Mouse (Mus musculus) intestine, embryonic 14.5 days (tissue): ENCODE results near the gene Hoxd3. TPM values are rescaled to one million over a fixed set of nuclear protein-coding genes. Genes with fewer than 3 reads are reported as not detected.
A peak's percentile ranks its signal among the peaks of the same experiment; 100 is the strongest.

ENCODE experiments used
- ATAC-seq: fragments of 200-750 bp; cut with Nextera tagmentation; replicated peaks from 2 replicates; pipeline ENCODE4 v1.8.0; 2017; ENCODE audit warnings: low read depth, moderate number of reproducible peaks, moderate TSS enrichment, moderate library complexity; ENCODE audit not compliant: low FRiP score, low TSS enrichment
- DNase-seq: peaks from one replicate; pipeline ENCODE4 v3.0.0-alpha.2; 2018; ENCODE audit warnings: low spot score
- H3K27ac ChIP-seq: fragments of 300-500 bp; sonication (generic); 2 replicates; pipeline ENCODE4 v1.5.1; 2014; ENCODE audit warnings: low read depth, mild to moderate bottlenecking, control low read depth
- H3K27me3 ChIP-seq: fragments of 300-500 bp; sonication (generic); replicated peaks from 2 replicates; pipeline ENCODE4 v1.6.1; 2014; ENCODE audit warnings: low read length, control low read depth; ENCODE audit not compliant: control insufficient read depth, insufficient read depth
- H3K36me3 ChIP-seq: fragments of 300-500 bp; sonication (generic); 2 replicates; pipeline ENCODE4 v1.6.1; 2014; ENCODE audit warnings: low read length, control low read depth; ENCODE audit not compliant: control insufficient read depth, insufficient read depth
- H3K4me1 ChIP-seq: fragments of 300-500 bp; sonication (generic); replicated peaks from 2 replicates; pipeline ENCODE4 v1.6.1; 2014; ENCODE audit warnings: low read length, control low read depth, mixed read lengths; ENCODE audit not compliant: control insufficient read depth, insufficient read depth
- H3K4me2 ChIP-seq: fragments of 300-500 bp; sonication (generic); 2 replicates; pipeline ENCODE4 v1.6.1; 2014; ENCODE audit warnings: low read length
- H3K4me3 ChIP-seq: fragments of 300-500 bp; sonication (generic); 2 replicates; pipeline ENCODE4 v1.5.1; 2014; ENCODE audit warnings: low read depth, low read length, control low read depth, mixed read lengths
- H3K9ac ChIP-seq: fragments of 300-500 bp; sonication (generic); 2 replicates; pipeline ENCODE4 v1.6.1; 2014; ENCODE audit warnings: mild to moderate bottlenecking, low read length
- H3K9me3 ChIP-seq: fragments of 300-500 bp; sonication (generic); 2 replicates; pipeline ENCODE4 v1.6.1; 2016; ENCODE audit warnings: low read length, control low read depth; ENCODE audit not compliant: control insufficient read depth
- WGBS: fragments of 180-500 bp; shearing (Covaris S2); extraction: QIAGEN DNeasy Blood & Tissue Kit; methylation state at CpG from one replicate; pipeline ENCODE4 v1.1.7; 2014; 5-methylcytosine and 5-hydroxymethylcytosine counted together
- polyA plus RNA-seq: library from polyadenylated mRNA; unstranded; fragments of >200 nt; fragmentation: Nextera tagmentation; extraction: Ambion mirVana; gene quantifications from 2 replicates; pipeline ENCODE4 v1.2.1, GENCODE M21; 2014

Gene Hoxd3
- polyA plus RNA-seq, 1 experiment from 2014 or later = 27.6 TPM

DNA sequence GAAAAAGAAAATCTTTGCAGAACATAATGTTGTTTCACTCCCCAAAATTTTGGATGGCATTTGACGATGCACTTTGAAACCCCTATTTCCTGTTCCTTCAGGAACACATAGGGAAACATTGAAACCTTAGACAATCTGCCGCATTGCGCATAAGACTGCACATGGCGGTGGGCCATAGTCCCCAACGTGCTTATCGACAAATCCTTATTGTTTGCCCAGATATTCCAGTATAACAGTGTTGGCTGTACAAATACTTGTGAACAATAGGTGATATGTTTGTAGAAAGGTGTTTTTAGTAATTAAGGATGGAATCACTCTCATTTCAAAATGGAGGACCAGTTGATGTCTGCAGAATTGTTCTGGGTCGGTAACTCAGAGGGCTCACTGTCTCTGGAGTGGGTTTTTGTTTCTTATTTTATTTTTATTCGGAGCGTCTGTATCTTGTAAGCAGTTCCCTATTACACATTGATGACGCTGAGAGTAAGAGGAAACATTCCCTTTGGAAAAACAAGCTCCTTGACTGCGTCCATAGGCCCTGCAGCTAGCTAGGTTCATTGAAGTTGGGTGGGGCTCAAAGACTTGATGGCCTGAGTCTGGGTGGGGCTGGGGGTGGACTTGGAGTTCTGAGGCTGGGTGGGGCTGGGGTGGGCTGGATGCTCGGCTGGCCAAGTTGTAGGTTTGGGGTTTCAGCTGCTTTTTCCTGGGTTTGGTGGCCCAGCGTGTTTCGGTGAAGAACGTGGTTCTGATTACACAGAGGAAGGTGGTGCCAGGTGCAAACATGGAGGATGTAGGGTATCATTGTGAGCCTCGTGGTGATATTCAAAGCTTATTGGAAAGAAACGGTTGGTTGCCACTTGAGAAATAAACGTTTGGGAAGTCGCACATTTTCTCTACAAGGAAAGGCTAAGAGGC lies 1.8 kb downstream of the Hoxd3 start:
- 18% methylated on average over 19 of the region's 19 CpGs for WGBS
- no peak for DNase-seq

DNA sequence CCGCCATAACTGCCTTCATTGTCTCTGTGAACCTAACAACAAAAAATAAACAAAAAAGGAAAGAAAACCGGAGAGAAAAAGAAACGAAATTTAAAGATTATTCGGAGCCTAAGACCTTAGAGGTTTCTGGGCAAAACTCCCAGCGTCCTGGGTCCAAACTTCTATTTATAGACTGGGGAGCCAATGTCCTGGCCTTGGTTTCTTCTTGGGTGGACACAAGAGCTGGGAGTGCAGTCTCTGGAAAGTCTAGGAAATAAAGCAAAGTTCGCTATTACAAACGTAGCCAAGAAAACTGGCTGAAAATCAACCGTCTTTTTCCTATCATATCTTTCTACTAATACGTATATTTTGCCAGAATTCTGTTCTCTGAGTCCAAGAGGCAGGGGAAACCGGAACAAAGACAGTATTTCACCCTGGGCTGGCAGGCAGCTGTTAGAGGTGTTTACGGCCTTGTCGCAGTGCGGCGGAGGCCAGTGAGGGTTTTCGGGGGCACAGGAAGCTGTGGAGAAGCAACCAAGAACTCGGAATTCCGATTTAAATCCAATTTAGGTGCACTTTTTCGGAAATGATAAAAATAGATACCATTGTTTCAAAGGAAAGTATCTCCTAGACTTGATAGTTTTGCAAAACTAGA lies 2.5 kb downstream of the Hoxd3 start:
- DNase-seq = no peak
- Histone ChIP-seq H3K9me3 (no peaks in the 10 kb centered on the region), H3K9ac (peak overlapping the region; percentile 23; the same call in 1 of the 2 replicates), H3K4me2 (peak overlapping the region; percentile 62), H3K4me1 (0 out of 2 replicates have a peak, but pooled peaks cover 3% of the 10 kb centered on the region), H3K27me3 (peaks cover 61% of the 10 kb centered on the region), H3K4me3 (peak overlapping the region; percentile 59), H3K36me3 (no peaks in the 10 kb centered on the region), H3K27ac (peak overlapping the region; percentile 1; the same call in 1 of the 2 replicates)
- no peak for ATAC-seq
- WGBS = 13% methylated on average over 18 of the region's 18 CpGs

More for the DNA sequence above, 1.8 kb downstream of the Hoxd3 start:
- H3K4me2 ChIP-seq = peak overlapping the region; percentile 62
- 0 out of 2 replicates have a peak, but pooled peaks cover 3% of the 10 kb centered on the region for H3K4me1 ChIP-seq
- peak overlapping the region; percentile 59 for H3K4me3 ChIP-seq
- H3K9me3 ChIP-seq = no peaks in the 10 kb centered on the region
- H3K36me3 ChIP-seq = no peaks in the 10 kb centered on the region
- ATAC-seq = no peak
- peaks cover 65% of the 10 kb centered on the region for H3K27me3 ChIP-seq
- H3K27ac ChIP-seq = peak overlapping the region; percentile 1; the same call in 1 of the 2 replicates
- peak overlapping the region; percentile 51; the same call in 1 of the 2 replicates for H3K9ac ChIP-seq

DNA sequence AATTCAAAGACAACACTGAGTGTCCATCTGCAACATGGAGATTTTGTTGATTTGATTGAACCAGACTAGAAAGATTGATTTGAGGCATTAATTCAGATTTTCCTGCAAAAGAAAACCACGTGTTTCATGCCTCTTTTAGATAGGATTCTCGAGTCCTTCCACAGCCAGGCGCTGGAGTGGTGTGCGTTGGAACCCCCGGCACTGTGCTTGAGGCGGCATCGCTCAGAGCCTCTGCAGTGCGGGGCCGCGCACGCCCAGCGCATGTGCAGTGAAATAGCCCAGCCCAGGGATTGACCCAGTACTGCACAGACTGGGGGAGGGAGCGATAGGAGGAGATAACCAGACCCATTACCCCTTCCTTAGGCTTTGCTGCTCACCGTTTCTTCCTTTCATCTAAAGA lies 3.2 kb downstream of the Hoxd3 start:
- Histone ChIP-seq H3K4me3 (peak overlapping the region; percentile 14; the same call in 1 of the 2 replicates), H3K4me2 (peak overlapping the region; percentile 62), H3K36me3 (no peaks in the 10 kb centered on the region), H3K27me3 (peaks cover 61% of the 10 kb centered on the region), H3K27ac (peak overlapping the region; percentile 1; the same call in 1 of the 2 replicates), H3K9ac (peak overlapping the region; percentile 14; the same call in 1 of the 2 replicates), H3K4me1 (0 out of 2 replicates have a peak, but pooled peaks cover 3% of the 10 kb centered on the region), H3K9me3 (no peaks in the 10 kb centered on the region)
- DNase-seq (no peak), ATAC-seq (peak; percentile 58; the same call in 1 of the 2 replicates)
- 3% methylated on average over 14 of the region's 14 CpGs for WGBS

DNA sequence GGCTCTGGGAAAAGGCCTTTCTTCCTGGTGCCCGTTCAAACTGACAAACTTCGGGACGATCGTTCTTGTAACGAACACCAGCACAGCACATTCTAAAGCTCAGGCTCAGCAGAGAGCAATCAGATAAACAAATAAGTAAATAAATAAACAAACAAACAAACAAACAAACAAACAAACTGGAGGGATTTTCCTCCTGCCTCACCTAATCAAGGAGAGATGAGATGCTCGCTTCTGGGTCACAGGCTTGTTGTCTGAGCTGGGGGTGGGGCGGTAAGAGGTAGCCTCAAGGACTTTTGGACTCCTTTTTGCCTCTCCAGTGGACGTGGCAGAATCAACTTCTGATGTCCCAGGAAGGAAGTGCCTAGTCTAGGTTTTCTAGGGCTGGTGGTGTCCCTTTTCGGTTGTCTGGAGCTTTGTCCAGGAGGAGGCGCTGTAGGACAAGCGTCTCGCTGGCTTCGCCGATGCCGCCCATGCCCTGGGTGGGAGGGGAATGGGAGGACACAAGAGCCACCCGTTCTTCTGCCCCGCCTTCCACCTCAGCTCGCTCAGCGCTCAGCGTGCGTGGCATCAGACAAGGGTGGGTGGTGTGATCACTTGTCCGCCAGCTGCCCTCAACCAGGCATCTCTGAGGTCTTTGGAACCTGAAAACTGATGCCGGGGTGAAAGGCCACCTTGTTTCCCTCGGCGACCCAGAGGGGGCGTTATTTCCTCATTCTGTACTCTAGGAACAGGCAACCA lies 3.9 kb downstream of the Hoxd3 start:
- Histone ChIP-seq H3K27me3 (peaks cover 60% of the 10 kb centered on the region), H3K27ac (no peak overlapping the region), H3K4me2 (peak overlapping the region; percentile 62), H3K9ac (no peak overlapping the region), H3K9me3 (no peaks in the 10 kb centered on the region), H3K4me3 (peak overlapping the region; percentile 25), H3K4me1 (0 out of 2 replicates have a peak, but pooled peaks cover 3% of the 10 kb centered on the region), H3K36me3 (no peaks in the 10 kb centered on the region)
- WGBS = 3% methylated on average over 26 of the region's 26 CpGs
- ATAC-seq (peak; percentile 72), DNase-seq (peak; percentile 99)

DNA sequence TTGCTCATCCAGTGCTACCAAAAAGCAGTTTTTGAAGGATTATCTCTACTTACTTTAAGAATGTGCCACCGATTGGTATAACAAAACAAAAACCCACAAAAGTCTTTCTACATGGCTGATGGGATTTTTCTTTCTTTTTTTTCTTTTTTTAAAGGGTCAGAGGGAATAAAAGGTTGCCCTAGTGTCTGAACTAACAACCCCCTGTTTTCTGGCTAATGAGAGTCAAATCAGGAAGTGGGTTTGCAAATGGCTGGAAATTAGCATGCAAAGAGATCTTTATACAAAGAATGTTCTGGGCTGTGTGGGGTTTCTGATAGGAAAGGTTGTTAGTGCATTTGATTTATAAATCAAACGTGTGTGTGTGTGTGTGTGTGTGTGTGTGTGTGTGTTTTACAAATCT lies 8.7 kb downstream of the Hoxd3 start:
- H3K9me3 ChIP-seq = no peaks in the 10 kb centered on the region
- H3K27ac ChIP-seq = no peak overlapping the region
- ATAC-seq (no peak), DNase-seq (no peak)
- H3K4me2 ChIP-seq = no peak overlapping the region
- no peaks in the 10 kb centered on the region for H3K36me3 ChIP-seq
- H3K4me3 ChIP-seq = no peak overlapping the region
- H3K27me3 ChIP-seq = peaks cover 74% of the 10 kb centered on the region
- WGBS = 36% methylated on average over 2 of the region's 2 CpGs
- H3K9ac ChIP-seq = no peak overlapping the region
- H3K4me1 ChIP-seq = peaks cover 22% of the 10 kb centered on the region

DNA sequence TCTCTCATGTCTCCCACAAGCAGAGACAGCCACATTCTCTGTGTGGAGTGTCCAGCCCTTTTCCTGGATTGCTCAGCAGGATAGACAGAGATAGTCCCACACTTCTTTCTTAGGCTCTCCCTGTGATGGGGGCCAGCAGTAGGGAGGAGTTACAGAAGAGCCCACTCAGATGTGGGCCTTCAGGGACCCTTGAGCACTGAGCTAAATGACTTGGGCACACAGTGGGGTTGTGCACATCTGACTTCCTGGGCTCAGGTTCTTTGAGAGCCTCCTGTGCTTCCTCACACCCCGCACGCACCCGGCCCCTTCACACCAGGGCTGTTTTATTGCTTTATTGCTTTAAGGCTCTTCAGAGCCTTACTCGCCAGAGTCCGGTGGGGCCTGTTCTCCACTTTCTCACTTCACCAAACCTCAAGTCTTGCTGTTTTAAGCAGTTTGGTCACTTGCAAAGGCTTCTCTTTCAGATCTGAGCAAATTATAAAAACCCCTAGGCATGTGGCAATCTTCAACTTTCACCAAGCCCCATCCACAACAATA lies 9.3 kb downstream of the Hoxd3 start:
- no peaks in the 10 kb centered on the region for H3K36me3 ChIP-seq
- no peak overlapping the region for H3K27ac ChIP-seq
- no peak overlapping the region for H3K9ac ChIP-seq
- no peak overlapping the region for H3K4me3 ChIP-seq
- DNase-seq = peak; percentile 68
- H3K27me3 ChIP-seq = peaks cover 80% of the 10 kb centered on the region
- 0 out of 2 replicates have a peak, but pooled peaks have one; percentile 51 for ATAC-seq
- H3K4me1 ChIP-seq = peaks cover 19% of the 10 kb centered on the region
- no peaks in the 10 kb centered on the region for H3K9me3 ChIP-seq
- WGBS = 27% methylated on average over 5 of the region's 5 CpGs
- H3K4me2 ChIP-seq = no peak overlapping the region

DNA sequence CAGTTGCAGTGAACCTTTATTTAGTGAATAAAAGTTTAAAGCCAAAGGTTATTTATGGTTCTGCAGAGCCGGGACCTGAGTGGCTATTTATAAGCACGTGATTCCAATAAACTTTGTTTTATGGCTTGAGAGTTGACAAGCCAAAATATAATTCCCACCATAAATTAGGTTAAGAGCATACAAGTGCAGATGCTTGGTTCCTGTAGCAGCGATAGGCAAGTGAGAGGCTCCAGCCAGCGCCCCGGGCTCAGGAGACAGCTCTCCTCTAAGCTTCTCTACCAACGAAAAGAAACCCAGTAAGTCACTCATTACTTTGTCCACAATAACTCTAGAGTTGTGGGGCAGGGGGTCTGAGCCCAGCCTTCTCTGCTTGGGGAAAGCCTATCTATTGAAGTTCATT lies 10.2 kb downstream of the Hoxd3 start:
- H3K4me2 ChIP-seq = peak overlapping the region; percentile 26
- no peak for ATAC-seq
- H3K9me3 ChIP-seq = no peaks in the 10 kb centered on the region
- no peaks in the 10 kb centered on the region for H3K36me3 ChIP-seq
- peaks cover 83% of the 10 kb centered on the region for H3K27me3 ChIP-seq
- no peak overlapping the region for H3K9ac ChIP-seq
- H3K4me1 ChIP-seq = peaks cover 19% of the 10 kb centered on the region
- DNase-seq = peak; percentile 62
- no peak overlapping the region for H3K27ac ChIP-seq
- 16% methylated on average over 6 of the region's 6 CpGs for WGBS
- 0 out of 2 replicates have a peak overlapping the region, but pooled peaks have one; percentile 2 for H3K4me3 ChIP-seq

DNA sequence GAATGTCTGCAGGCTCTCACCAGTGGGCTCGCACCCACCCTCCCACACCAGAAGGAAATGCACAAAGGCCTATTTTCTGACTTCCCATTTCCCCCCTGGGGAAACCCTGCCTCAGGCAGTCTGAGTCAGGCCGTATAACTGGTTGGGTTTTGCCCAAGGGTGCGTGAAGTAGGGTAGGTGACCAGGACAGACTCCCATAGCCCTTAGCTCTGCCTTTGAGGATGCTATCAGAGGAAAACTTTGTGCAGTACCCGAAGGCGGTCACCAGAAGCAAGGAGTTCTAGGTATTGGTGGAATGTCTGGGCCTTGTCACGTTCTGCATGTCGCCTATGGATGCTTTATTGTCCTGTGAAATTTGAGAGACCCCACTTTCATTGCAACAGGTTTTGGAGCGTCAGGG lies 11.2 kb downstream of the Hoxd3 start:
- no peak overlapping the region for H3K4me3 ChIP-seq
- DNase-seq = no peak
- 47% methylated on average over 8 of the region's 8 CpGs for WGBS
- peaks cover 25% of the 10 kb centered on the region for H3K4me1 ChIP-seq
- no peaks in the 10 kb centered on the region for H3K36me3 ChIP-seq
- peak overlapping the region; percentile 26; the same call in 1 of the 2 replicates for H3K4me2 ChIP-seq
- H3K27me3 ChIP-seq = peaks cover 86% of the 10 kb centered on the region
- H3K9me3 ChIP-seq = no peaks in the 10 kb centered on the region
- no peak for ATAC-seq
- no peak overlapping the region for H3K9ac ChIP-seq
- no peak overlapping the region for H3K27ac ChIP-seq
